Mouse (Mus musculus): ENCODE results near the gene B230219D22Rik.
"Not testable (repeated sequence)": the region's sequence is repeated elsewhere in the genome, so short reads cannot be mapped to it uniquely, and the experiment has no call there.

Gene B230219D22Rik

GRCm38 (mm10) chr13:55692535-55693242, at the start of gene B230219D22Rik:
Gene B230219D22Rik, plus strand, starts transcription at chr13:55693124.
- DNase-seq (ENCODE audit: low spot score in 2 of 2): peak; percentile 82 to 90

DNA sequence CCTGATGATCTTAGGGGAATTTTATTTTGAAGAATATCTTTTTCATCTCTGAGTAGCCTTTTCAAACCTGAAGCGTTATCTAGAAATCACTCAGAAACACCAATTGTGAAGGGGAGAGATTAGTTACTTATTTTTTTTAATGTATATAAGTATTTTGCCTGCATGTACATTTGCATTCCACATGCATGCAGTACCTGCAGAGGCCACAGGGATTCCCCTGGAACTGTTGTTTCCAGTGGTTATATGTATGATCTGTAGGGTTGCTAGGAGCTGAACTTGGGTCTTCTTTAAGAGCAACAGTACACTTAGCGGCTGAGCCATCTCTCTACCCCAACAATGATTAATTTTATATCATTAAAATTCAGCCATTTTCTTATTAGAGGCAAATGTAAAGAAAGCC, 48.4 kb upstream of the B230219D22Rik start:
- DNase-seq (ENCODE audit: low spot score in 2 of 2): peak; percentile 31 to 46

GRCm38 (mm10) chr13:55650098-55650497, 42.8 kb upstream of the B230219D22Rik start:
- DNase-seq (ENCODE audit: low spot score in 2 of 2): no peak

- DNase-seq (ENCODE audit: low spot score in 2 of 2): no peak
Observed at GRCm38 (mm10) chr13:55650980-55651379, 41.9 kb upstream of the B230219D22Rik start.

DNA sequence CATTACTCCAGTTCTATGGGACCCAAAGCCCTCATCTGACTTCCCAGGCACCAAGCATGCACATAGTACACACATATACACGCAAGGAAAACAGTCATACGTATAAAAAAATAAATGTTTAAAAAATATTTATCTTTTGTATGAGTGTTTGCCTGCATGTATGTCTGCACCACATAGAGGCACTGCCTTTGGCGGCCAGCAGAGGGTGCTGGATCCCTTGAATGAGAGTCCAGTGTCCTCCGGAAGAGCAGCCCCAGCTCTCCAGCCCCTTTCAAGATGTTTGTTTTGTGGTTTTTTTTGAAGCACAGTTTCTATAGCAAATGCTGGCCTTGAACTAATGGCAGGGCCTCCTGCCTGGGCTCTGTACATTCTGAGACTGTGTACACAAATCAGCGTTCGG, 24.4 kb upstream of the B230219D22Rik start:
- DNase-seq (ENCODE audit: low spot score in 2 of 2): peak; percentile 11 to 54

DNA sequence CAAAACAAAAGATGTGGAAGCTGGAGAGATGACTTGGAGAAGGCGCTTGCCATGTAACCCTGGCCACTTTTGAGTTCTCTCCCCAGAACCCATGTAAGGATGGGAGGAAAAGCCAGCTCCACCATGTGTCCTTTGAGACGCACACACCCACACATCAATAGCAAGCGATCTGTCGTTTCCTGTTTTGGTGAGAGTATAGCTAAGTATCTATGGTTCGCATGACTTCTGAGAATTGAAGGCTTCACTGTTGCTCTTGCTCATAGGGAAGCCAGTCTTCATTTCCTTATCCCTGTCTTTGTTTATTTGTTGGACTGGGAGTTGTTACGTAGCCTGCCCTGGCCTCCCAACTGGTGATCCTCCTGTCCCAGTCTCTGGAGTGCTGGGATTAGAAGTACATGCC, 20.2 kb upstream of the B230219D22Rik start:
- DNase-seq (ENCODE audit: low spot score in 2 of 2): no peak

DNA sequence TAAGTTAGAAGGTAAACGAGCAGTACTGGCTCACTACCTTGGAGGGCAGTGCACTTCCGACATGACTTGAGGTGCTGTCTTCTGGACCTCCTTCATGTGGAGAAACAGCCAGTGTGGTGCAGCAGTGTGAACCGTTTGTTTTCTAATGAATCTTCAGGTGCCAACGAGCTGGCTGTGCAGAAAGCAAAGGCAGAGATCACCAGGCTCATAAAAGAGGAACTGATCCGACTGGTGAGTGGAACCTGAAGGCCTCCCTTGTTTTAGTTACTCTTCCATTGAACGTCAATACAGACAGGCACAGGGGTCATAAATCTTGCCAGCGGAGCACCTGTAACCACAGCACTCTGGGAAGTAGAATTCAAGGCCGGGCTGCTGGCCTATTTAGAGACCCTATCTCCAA, 15.6 kb upstream of the B230219D22Rik start:
- DNase-seq (ENCODE audit: low spot score in 2 of 2): no peak

- DNase-seq (ENCODE audit: low spot score in 2 of 2): no peak
Observed at GRCm38 (mm10) chr13:55682201-55682600, 10.7 kb upstream of the B230219D22Rik start.

DNA sequence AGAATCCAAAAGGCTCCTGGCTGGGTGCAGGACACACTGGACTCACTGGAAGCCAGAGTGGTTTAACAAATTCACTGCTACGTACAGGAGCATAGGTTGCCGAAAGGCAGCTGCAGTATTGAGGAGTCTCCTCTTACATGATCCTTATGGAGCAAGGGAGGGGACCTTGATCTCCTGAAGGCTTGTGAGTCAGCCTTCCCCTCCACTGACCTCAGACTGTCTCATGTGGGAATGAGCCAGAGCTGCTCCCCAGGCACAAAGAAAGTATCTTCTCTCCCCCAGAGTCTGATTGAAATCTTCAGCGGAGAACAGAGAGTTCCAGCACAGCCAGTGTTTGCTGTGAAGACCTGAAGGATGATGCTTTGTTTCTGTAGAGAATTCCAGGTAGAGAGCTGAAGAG, 9.3 kb upstream of the B230219D22Rik start:
- no peak for DNase-seq (ENCODE audit: low spot score in 2 of 2)

GRCm38 (mm10) chr13:55686107-55686633, 6.8 kb upstream of the B230219D22Rik start:
- no peak for DNase-seq (ENCODE audit: low spot score in 2 of 2)

GRCm38 (mm10) chr13:55687927-55688602, 4.9 kb upstream of the B230219D22Rik start:
- no peak for DNase-seq (ENCODE audit: low spot score in 2 of 2)

DNA sequence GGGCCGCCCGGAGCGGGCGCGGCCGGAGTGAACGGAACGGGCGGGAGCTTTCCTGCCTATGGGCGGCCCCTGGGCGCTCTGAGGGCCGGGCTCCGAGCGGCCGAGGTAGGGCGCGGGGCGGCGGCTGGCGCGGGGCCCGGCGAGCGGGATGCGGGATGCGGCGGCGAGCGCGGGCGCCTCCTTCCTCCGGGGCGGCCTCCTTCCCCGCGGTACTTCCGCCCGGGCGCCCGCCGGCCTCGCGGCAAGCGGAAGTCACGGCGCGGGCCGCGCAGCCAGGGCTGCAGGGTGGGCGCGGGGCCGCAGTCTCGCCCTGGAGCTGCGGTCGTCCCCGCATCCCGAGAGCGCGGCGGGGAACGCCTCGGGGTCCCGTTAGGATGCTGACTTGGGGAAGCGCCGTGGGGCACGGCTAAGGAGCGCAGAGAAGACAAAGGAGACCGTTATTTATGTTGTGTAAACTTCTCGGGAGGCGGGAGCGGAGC, 358 bp downstream of the B230219D22Rik start:
- DNase-seq (ENCODE audit: low spot score in 2 of 2): peak; percentile 45 to 59

GRCm38 (mm10) chr13:55694110-55694509, 1.2 kb downstream of the B230219D22Rik start:
- no peak for DNase-seq (ENCODE audit: low spot score in 2 of 2)

GRCm38 (mm10) chr13:55695989-55696388, 3.1 kb downstream of the B230219D22Rik start:
- DNase-seq (ENCODE audit: low spot score in 2 of 2): not testable (repeated sequence)

DNA sequence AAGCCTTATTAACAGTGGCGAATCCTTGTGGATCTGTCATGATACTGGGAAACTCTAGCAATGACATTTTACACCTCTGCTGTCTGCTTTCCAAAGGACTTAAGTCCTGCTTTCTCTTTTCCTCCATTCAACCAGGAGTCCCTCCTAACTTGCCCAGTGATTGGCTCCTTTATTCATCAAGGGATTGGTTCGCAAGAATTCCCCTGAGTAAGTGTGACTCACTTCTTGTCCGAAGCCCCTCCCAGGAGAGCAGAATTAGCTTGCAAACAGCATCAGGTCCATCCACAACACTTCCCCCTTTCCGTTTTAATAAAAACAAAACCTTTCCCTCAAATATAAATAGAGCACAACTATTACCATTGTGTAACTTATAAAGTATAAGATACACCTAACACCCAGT, 11.4 kb downstream of the B230219D22Rik start:
- no peak for DNase-seq (ENCODE audit: low spot score in 2 of 2)

DNA sequence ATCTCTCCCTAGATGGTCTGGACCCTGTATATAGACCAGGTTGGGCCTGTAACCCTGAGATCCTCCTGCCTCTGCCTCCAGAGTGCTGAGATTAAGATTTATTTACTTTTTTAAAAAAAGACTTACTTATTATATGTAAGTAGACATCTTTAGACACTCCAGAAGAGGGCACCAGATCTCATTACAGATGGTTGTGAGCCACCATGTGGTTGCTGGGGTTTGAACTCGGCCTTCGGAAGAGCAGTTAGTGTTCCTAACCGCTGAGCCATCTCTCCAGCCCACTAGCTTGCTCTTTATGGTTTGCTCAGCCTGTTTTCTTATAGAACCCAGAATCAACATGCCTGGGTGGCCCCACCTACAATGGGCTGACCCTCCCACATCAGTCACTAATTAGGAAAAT, 19.9 kb downstream of the B230219D22Rik start:
- no peak for DNase-seq (ENCODE audit: low spot score in 2 of 2)

- DNase-seq (ENCODE audit: low spot score in 2 of 2): peak; percentile 75 to 87
Observed at GRCm38 (mm10) chr13:55714501-55715166, 21.7 kb downstream of the B230219D22Rik start, which contains the start of gene Txndc15. Gene Txndc15, plus strand, starts transcription at chr13:55714650.

GRCm38 (mm10) chr13:55715167-55715512, 22.2 kb downstream of the B230219D22Rik start:
- no peak for DNase-seq (ENCODE audit: low spot score in 2 of 2)

DNA sequence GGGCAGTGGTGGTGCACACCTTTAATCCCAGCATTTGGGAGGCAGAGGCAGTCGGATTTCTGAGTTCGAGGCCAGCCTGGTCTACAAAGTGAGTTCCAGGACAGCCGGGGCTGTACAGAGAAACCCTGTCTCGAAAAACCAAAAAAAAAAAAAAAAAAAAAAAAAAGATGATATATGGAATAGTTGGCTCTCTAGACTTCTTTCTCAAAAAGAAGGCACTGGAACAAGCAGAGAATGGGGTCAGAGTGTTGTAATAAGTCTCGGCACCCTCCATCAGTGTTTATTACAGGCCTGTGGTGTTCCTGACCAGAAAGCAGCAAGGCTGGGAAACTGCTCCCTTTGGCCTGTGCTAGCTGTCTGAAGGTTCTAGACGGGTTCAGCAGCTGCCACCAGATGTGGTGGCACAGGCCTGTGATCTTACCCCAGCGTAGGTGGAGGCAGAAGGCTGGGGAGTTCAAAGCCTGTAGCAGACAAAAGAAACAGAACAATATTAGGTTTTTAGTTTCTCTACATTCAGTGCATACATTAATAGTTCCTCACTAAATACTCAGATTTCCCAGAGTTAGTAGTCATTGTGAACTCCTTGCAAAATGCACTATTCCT, 23.1 kb downstream of the B230219D22Rik start:
- DNase-seq (ENCODE audit: low spot score in 2 of 2): peak in 1 of 2 experiments; percentile 44

GRCm38 (mm10) chr13:55721516-55721915, 28.6 kb downstream of the B230219D22Rik start:
- DNase-seq (ENCODE audit: low spot score in 2 of 2): no peak

DNA sequence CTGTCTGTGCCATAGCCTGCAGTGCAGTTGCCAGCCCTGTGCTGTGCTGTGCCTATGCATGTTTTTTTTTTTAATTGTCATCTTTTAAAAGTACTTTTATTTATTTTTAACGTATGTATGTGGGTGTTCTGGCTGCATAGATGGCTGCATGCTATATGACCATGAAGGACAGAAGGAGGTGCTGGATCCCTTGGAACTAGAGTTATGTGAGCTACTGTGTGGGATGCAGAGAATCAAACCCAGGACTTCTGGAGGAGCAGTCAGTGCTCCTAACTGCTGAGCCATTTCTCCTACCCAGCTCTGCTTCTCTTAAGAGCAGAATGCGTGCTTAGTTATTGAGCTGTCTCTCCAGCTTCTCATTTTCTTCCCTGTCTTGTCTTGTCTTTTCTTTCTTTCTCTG, 29.1 kb downstream of the B230219D22Rik start:
- no peak for DNase-seq (ENCODE audit: low spot score in 2 of 2)

DNA sequence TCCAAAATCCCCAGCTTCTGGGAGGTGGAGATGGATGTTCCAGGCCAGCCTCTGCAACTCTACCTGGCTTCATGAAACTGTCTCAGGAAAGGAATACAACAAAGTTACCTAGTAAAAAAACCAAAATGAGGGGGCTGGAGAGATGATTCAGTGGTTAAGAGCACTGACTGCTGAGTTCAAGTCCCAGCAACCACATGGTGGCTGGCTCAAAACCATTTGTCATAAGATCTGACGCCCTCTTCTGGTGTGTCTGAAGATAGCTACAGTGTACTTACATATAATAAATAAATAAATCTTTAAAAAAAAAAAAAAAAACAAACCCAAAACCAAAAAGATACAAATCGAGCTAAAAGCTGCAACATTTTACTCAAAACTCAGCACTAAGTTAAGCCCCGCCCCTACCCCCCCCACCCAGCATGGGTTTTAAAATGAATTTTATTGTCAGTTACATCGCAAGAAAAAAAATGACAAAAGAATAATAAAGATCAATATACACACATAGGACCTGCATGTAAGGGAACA, 33.7 kb downstream of the B230219D22Rik start:
- DNase-seq (ENCODE audit: low spot score in 2 of 2): no peak
